Mouse (Mus musculus) splenic B cell, adult 2 months (primary cell): ENCODE measurements around the gene Cadm1.
A peak's percentile ranks its signal among the peaks of the same experiment; 100 is the strongest.

Source experiments
- DNase-seq: peaks from one replicate; pipeline ENCODE4 v3.0.0-alpha.2; 2011; ENCODE audit warnings: low read depth, low spot score
- H3K27me3 ChIP-seq: 2 replicates; pipeline ENCODE4 v1.6.1; 2012; ENCODE audit warnings: mild to moderate bottlenecking, low read length, moderate library complexity, mixed read lengths; ENCODE audit not compliant: control insufficient read depth, poor library complexity, insufficient read depth, severe bottlenecking
- H3K36me3 ChIP-seq: 2 replicates; pipeline ENCODE4 v1.6.1; 2012; ENCODE audit warnings: mild to moderate bottlenecking, low read length, moderate library complexity, mixed read lengths; ENCODE audit not compliant: control insufficient read depth, poor library complexity, insufficient read depth, severe bottlenecking

The Cadm1 gene

DNA sequence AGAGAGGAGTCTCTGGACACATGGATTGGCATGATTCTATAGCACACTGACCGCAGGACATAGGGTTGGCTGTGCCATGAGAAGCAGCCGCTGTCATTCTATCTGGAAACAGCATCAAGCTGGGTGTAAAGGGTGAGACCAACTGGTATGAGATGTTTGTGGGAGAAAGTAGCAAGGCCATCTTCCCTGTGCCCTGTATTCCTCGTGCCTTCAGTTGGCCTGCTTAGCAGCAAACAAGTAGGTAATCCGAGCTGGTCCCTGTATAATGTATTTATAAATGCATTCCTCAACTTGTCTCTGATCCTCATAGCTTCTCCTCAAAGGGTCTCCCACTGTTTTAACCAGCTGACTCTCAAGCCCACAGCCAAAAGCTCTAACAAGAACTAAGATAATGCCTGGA is 301.4 kb downstream of the Cadm1 start:
- Histone ChIP-seq H3K36me3 (no peaks in the 10 kb centered on the region), H3K27me3 (no peaks in the 10 kb centered on the region)
- DNase-seq = no peak

DNA sequence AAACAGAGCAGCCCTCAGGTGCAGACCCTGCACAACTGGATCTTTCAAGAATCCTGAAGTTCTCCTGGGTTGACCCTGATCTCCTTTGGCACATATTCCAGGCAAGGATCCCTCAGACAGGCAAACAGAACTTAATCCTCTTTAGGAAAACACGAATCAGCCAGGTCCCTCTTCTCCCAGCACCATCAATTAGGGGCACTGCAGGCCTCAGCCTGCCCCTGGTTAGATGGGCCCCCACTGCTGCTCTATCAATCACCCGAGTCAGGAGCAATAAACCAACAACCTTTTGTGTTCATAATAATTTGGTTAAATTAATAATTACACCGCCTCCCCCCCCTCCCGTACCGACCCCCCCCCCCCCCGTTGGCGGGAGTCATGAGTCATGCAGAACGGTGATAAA is 308.2 kb downstream of the Cadm1 start:
- H3K27me3 ChIP-seq = no peaks in the 10 kb centered on the region
- no peak for DNase-seq
- H3K36me3 ChIP-seq = no peaks in the 10 kb centered on the region

DNA sequence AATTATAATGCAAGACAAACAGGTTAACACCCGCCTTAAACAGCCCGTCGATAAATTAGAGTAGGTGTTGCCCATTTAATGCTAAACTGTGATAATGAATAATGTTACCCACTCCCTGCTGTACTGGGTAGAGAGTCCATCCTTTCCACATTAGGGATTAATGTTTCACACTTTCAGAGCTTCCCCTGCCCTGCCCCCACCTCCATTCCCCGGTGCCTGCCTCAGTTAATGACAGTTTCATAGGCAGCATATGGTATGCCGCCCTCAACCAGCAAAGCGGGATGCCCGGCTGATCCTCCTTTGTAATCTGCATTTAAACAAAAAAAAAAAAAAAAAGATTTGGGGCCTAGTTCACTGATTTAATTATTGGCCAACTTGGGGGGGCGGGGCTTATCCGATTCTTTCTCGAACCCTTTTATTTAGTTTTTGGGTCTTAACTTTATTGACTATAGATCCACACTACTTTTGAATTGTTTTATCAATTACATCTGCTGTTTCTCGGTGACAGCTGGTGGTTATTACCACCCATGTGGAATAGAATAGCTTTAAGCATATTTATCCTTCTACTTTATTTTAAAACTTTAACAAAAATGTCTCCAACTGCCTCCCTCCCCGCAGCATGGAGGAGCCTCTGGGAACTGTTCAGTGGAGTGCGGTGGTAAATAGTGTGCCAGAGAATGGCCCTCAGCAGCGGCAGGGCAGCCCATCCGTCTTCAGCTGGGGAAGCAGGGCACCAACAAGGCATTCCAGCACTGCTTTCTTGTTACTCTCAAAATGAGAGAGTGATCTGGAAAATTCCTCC is 309.1 kb downstream of the Cadm1 start:
- Histone ChIP-seq H3K36me3 (no peaks in the 10 kb centered on the region), H3K27me3 (no peaks in the 10 kb centered on the region)
- DNase-seq = no peak

DNA sequence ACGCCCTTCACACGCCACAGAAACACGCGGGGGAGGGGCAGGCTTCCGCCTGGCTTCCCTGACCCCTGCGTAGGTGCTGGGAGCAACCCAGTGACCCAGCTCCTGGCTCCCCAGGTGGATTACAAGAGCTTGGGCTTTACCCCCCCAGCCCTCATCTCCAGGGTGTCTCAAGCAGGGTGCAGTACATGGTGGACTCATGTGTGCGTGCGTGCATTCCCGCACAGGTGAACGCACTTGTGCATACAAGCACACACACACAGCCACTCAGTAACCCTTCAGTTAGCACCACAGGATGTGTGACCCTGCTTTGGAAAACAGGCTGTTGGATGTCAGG is 309.7 kb downstream of the Cadm1 start:
- DNase-seq = no peak
- Histone ChIP-seq H3K27me3 (no peaks in the 10 kb centered on the region), H3K36me3 (no peaks in the 10 kb centered on the region)

DNA sequence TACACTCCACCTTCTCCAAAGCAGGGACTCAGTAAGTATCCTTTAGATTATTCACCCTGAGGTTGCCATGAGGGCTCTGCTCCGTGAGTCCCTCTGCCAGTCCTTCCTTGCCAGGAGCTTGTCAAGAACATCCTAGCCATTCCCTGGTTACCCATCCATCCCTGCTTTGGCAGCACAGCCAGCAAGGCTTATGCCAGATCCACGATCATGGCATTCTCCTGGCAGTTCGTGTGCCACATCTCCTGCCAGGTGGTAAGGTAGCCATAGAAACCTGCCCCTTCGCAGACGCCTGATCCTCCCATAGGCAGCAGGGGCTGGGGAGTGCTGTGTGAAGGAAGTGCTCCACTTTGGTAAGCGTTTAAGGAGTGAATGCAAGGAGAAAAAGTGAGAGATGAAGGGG is 313.4 kb downstream of the Cadm1 start:
- H3K27me3 ChIP-seq = no peaks in the 10 kb centered on the region
- no peaks in the 10 kb centered on the region for H3K36me3 ChIP-seq
- DNase-seq = no peak

DNA sequence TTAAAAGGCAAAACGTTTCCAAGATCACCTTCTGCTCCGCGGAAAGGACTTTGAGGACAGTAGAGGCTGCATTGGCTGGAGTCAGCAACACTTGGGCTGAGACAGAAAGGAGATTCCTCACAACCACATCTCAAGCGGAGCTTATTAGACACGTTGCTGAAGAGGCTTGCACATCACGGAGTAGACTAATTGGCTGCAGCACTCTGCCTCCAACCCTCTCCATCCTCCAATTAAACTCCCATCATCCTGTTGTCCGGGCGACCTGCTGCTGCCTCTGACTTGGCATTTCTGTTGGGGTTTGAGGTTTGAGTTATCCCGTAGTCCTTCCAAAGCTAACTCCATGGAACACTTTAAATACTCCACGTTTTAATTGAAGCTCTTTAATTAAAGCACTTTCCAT is 316.3 kb downstream of the Cadm1 start:
- no peak for DNase-seq
- Histone ChIP-seq H3K27me3 (no peaks in the 10 kb centered on the region), H3K36me3 (no peaks in the 10 kb centered on the region)

DNA sequence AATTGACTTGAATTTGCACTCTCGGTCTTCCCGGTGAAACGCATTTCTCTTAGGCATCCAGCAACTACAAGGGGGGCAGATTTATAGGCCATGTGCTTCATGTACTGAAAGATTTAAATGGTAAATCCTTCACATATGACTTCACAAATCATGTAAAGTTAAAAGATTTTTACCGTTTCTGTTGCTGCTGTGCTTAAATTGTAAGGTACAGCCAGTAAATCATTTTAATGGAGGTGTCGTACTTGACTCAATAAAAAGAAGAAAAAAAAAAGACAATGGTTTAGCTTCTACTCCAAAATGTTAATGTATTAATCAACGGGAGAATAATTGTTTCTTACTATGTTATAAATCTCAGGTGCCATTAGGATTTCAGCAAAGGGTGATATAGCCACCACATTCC is 317.0 kb downstream of the Cadm1 start:
- H3K27me3 ChIP-seq = no peaks in the 10 kb centered on the region
- no peak for DNase-seq
- no peaks in the 10 kb centered on the region for H3K36me3 ChIP-seq

DNA sequence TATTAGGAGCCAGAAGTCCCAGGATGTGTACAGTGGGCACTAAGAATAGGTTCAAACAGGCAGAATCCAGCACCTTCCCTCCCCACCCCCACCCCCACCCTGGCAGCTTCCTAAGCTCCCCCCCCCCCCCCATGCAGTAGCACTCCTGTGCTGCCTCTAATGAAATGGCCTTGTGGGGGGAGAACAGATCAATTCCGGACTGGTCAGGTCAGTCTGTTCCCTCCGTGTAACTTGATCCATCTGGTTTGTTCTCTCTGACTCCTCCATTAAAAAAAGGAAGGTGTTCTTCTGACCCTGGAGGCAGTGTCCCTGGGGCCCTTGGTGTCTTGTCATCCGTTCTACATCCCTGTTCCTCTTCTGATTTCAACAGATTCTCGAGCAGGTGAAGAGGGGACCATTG is 317.8 kb downstream of the Cadm1 start:
- DNase-seq = no peak
- no peaks in the 10 kb centered on the region for H3K36me3 ChIP-seq
- no peaks in the 10 kb centered on the region for H3K27me3 ChIP-seq

DNA sequence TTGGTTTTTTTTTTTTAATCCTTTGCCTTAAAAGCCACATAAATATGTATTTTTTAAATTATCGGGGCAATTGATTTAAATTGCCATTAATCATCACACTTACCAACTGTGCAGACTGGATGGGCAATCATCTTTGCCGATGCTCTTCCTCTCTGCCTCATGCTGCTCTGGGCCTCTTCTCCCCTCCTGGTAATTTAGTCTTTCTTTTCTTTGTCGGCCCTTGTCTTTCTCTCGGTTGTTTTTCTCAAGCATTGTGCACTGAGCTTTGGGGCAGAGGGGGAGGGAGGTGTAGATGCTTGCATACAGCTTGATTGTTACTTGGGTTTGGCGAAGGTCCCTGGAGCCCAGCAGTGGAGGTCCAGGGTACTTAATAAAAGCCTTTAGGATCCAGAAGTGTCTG is 318.8 kb downstream of the Cadm1 start:
- no peaks in the 10 kb centered on the region for H3K36me3 ChIP-seq
- DNase-seq = no peak
- H3K27me3 ChIP-seq = no peaks in the 10 kb centered on the region

DNA sequence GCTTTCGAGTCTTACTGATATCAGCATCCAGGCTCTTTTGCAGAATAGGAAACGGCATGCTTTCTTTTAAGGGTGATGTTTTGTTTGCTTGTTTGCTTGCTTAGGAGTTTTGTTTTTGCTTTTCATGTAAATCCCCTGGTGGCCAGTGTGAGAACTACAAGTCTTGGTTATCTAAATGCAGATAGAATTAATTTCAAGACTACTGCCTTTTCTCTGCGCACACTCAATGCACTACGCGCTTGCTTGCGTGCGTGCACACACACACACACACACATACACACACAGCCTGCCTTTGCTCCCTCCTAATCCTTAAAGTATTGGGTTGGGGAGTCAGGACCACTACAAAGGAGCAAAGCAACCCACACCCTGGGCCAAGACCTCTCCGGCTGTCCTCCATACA is 326.3 kb downstream of the Cadm1 start:
- DNase-seq = peak; percentile 1

DNA sequence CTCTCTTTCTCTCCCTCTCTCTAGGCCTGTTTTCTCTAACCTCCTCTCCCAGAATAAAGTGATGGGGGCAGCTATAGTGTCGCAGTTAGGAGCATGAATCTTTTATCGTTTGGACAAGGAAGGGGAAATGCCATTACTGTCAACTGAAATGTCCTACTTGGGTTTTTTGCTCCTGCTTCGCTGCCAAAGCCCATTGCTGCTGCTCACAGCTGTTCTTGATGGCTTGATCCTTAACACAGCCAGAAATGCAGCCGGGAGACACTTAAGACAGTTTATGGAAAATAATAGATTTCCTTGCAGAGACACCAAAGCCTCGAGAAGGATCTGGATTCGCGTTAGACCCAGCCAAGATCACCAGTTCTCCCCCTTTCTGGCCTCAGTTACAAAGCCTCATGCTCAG is 327.3 kb downstream of the Cadm1 start:
- Histone ChIP-seq H3K27me3 (no peaks in the 10 kb centered on the region), H3K36me3 (no peaks in the 10 kb centered on the region)
- DNase-seq = no peak

More for the DNA sequence above, 326.3 kb downstream of the Cadm1 start:
- Histone ChIP-seq H3K27me3 (no peaks in the 10 kb centered on the region), H3K36me3 (no peaks in the 10 kb centered on the region)

DNA sequence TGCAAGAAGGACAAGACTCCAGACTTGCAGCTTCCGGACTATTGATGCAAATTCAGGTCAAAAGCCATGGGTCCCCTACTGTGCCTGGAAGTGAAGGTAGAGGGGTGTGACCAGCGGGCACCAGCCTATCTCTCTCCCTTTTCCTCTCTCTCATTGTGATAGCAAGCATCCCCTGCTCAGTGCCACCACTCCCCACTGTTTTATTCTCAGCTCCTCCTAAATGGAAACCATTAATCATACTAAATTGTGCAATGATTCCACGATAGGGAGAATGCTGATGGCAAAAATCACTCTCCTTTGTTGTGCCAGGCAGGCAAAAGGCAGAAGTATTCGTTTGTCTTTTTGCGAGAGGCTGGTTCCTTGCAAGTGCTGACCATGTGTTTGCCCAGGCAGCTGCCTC is 328.2 kb downstream of the Cadm1 start:
- Histone ChIP-seq H3K27me3 (no peaks in the 10 kb centered on the region), H3K36me3 (no peaks in the 10 kb centered on the region)
- DNase-seq = no peak

DNA sequence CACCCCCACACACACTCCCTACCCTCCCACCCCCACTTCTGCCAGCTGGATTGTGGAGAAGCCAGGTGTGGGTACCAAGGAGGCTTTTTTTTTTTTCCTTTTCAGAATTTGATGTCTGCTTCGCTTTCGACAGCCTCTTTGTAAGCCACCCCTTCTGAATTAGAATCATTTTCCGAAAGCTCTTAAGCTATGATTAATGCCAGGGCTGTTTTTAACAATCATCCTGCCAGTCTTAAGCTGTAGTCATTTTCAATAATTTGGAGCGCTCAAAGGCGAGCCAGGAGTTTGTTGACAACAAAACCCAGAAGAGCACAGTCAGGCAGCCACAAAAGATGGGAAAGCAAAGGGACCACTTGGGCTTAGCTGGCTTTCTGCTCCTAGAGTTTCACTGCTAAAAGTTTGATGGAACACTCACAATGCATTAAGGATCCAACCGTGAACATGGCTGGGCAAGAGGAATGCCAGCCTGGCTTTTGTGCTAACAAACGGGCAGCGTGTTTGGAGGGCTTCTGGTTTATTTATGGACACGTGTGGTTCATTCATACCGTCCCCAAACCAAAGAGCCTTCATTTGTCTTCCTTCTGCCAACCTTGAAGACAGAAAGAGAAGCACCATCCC is 328.9 kb downstream of the Cadm1 start:
- H3K36me3 ChIP-seq = no peaks in the 10 kb centered on the region
- no peak for DNase-seq
- H3K27me3 ChIP-seq = no peaks in the 10 kb centered on the region

DNA sequence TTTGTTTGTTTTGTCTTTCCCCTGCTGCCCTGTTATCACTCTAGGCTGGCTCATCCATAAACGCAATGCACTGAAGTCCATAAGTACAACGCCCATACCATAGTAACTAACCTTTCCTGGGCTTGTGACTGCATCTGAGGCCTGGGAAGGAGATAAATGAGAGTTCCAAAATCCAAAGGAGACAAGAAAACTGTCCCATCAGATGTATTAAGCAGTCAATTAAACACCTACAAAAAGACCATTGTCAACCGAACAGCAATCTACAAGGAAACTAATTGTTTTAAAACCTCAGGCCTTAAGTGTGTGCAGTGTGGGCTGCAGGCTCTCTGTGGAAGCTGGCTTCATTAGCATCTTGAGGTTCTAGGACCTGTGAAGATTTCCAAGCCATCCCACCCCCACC is 331.0 kb downstream of the Cadm1 start:
- no peaks in the 10 kb centered on the region for H3K27me3 ChIP-seq
- no peak for DNase-seq
- no peaks in the 10 kb centered on the region for H3K36me3 ChIP-seq

DNA sequence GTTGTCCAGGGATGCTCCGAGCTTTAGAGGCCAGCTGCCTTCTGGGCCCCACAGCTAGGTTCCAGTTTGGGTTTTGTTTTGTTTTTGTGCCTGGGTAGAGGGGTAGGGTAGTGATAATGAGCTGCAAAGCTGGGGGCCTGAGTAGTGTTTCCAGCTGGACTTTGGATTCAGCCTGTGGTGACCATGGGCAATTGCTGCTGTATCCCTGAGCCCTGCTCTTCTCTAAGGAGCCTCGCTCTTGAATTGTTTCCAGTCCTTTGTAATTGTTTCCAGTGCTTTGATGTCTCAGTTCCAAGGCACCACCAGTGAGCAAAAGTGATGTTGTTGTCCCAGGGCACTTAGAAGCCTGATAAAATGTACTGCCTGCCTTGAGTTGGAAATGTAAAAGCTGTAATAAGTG is 331.8 kb downstream of the Cadm1 start:
- Histone ChIP-seq H3K27me3 (no peaks in the 10 kb centered on the region), H3K36me3 (no peaks in the 10 kb centered on the region)
- DNase-seq = no peak

DNA sequence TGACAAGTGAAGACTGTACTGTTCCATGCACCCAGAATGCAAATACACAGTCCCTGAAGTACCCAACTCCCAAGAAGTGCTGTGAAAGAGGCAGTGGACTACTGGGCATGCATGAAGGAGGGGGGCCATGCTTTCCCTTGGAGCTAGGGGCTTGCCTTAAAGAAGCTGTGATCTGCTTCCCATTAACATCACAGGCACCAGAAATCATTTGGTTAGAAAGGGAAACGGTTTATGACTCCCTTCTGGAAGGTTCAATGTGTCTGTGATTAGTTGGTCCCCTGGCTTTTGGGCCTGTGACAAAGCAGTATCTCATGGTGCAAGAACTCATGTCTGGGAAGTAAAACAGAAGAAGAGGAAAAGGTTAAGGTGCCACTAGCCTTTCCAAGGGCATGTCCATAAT is 336.0 kb downstream of the Cadm1 start:
- Histone ChIP-seq H3K36me3 (no peaks in the 10 kb centered on the region), H3K27me3 (no peaks in the 10 kb centered on the region)
- DNase-seq = no peak
